Mouse (Mus musculus) forebrain, embryonic 13.5 days (tissue): ENCODE measurements around the gene Arpc4. TPM values are rescaled to one million over a fixed set of nuclear protein-coding genes. Genes with fewer than 3 reads are reported as not detected.

Experiments used
- ATAC-seq: fragments of 200-750 bp; cut with Nextera tagmentation; 2 replicates; pipeline ENCODE4 v1.8.0; 2017
- H3K27ac ChIP-seq: fragments of 300-500 bp; sonication (generic); 2 replicates; pipeline ENCODE4 v1.5.1; 2015; ENCODE audit warnings: inconsistent platforms, mild to moderate bottlenecking, moderate library complexity
- H3K27me3 ChIP-seq: fragments of 300-500 bp; sonication (generic); 2 replicates; pipeline ENCODE4 v1.6.1; 2015; ENCODE audit warnings: mild to moderate bottlenecking, inconsistent platforms
- H3K36me3 ChIP-seq: fragments of 300-500 bp; sonication (generic); 2 replicates; pipeline ENCODE4 v1.6.1; 2015; ENCODE audit warnings: mild to moderate bottlenecking, inconsistent platforms; ENCODE audit not compliant: poor library complexity, severe bottlenecking
- H3K4me1 ChIP-seq: fragments of 300-500 bp; sonication (generic); 2 replicates; pipeline ENCODE4 v1.6.1; 2015; ENCODE audit warnings: inconsistent platforms
- H3K4me2 ChIP-seq: fragments of 300-500 bp; sonication (generic); 2 replicates; pipeline ENCODE4 v1.6.1; 2015; ENCODE audit warnings: inconsistent platforms, mild to moderate bottlenecking, moderate library complexity
- H3K4me3 ChIP-seq: fragments of 300-500 bp; sonication (generic); 2 replicates; pipeline ENCODE4 v1.5.1; 2015; ENCODE audit warnings: mild to moderate bottlenecking, inconsistent platforms
- H3K9ac ChIP-seq: fragments of 300-500 bp; sonication (generic); 2 replicates; pipeline ENCODE4 v1.6.1; 2015; ENCODE audit warnings: mild to moderate bottlenecking, inconsistent platforms
- H3K9me3 ChIP-seq: fragments of 300-500 bp; sonication (generic); replicated peaks from 2 replicates; pipeline ENCODE4 v1.6.1; 2016; ENCODE audit warnings: inconsistent platforms
- WGBS: fragments of 180-500 bp; shearing (Covaris S2); methylation state at CpG from one replicate; pipeline ENCODE4 v1.1.7; 2015; 5-methylcytosine and 5-hydroxymethylcytosine counted together
- polyA plus RNA-seq: library from polyadenylated mRNA; unstranded; fragments of >200 nt; fragmentation: Nextera tagmentation; extraction: Ambion mirVana; gene quantifications from 2 replicates; pipeline ENCODE4 v1.2.1, GENCODE M21; 2015

The Arpc4 gene
- polyA plus RNA-seq, 1 experiment from 2014 or later = 368 TPM

DNA sequence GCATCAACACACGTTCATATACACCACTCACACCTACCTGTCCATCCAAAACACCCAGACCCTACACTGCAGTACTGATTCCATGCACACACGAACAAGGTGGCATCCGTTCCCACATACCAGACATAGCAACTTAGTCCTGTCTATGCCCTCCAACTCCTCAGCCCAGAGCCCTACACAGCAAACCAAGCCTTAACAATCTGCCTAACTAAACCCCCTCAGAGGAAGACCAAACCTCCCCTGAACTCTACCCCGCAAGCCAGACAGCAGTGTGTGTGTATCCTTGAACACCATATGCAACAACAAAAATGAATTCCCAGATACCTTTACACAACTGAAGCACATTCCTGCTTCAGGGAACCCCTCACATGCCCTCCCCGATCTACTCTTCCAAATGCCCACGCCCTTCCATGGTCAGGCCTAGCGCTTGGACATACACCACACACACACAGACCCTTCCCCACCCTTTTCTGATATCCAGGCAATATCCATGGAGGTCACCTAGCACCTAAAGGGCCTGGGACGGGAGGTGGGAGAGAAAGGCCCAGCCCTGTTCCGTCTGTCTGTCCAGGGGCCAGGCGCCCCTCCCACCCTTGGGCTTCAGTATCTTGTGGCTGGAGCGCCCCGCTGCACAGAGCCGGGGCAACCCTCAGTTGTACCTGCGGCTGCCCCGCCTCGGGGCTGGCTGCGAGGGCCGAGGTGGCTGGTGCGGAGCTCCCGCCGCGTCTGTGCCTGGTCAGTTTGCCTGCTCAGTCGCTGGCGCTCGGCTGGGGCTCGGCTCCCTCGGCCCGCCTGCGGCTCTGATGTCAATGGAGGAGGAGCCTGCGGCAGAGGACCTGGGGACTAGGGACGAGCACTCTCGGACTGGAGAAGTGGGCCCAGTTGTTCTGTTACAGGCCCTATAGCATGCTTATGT lies 34.5 kb upstream of the Arpc4 start, which contains the start of gene Camk1:
Gene Camk1 (minus strand): TSS at position 808 of the 916 bp plus-strand sequence.
- H3K9ac ChIP-seq = peak within 1 kb of the TSS; percentile 80
- ATAC-seq = peak; percentile 87
- peaks cover 25% of the 10 kb centered on the region for H3K4me1 ChIP-seq
- H3K9me3 ChIP-seq = no peaks in the 10 kb centered on the region
- H3K4me2 ChIP-seq = peak within 1 kb of the TSS; percentile 81
- H3K4me3 ChIP-seq = peak within 1 kb of the TSS; percentile 55
- no peak within 1 kb of the TSS for H3K27ac ChIP-seq
- peaks cover 16% of the 10 kb centered on the region for H3K36me3 ChIP-seq
- 17% methylated on average over 32 of the region's 32 CpGs for WGBS
- H3K27me3 ChIP-seq = no peaks in the 10 kb centered on the region

- Histone ChIP-seq H3K4me3 (peak overlapping the region; percentile 55; the same call in 1 of the 2 replicates), H3K4me1 (peaks cover 25% of the 10 kb centered on the region), H3K27me3 (no peaks in the 10 kb centered on the region), H3K4me2 (peak overlapping the region; percentile 81), H3K9ac (peak overlapping the region; percentile 80; the same call in 1 of the 2 replicates), H3K36me3 (peaks cover 10% of the 10 kb centered on the region), H3K9me3 (no peaks in the 10 kb centered on the region), H3K27ac (no peak overlapping the region)
- WGBS = 46% methylated on average over 2 of the region's 2 CpGs
- no peak for ATAC-seq
Observed at GRCm38 (mm10) chr6:113344321-113344720, 33.6 kb upstream of the Arpc4 start.

GRCm38 (mm10) chr6:113346897-113347296 lies 31.0 kb upstream of the Arpc4 start:
- H3K27me3 ChIP-seq = no peaks in the 10 kb centered on the region
- H3K36me3 ChIP-seq = no peaks in the 10 kb centered on the region
- no peak overlapping the region for H3K9ac ChIP-seq
- 90% methylated on average over 4 of the region's 4 CpGs for WGBS
- ATAC-seq = no peak
- H3K4me3 ChIP-seq = no peak overlapping the region
- no peak overlapping the region for H3K27ac ChIP-seq
- H3K4me2 ChIP-seq = no peak overlapping the region
- H3K4me1 ChIP-seq = peaks cover 22% of the 10 kb centered on the region
- H3K9me3 ChIP-seq = no peaks in the 10 kb centered on the region

DNA sequence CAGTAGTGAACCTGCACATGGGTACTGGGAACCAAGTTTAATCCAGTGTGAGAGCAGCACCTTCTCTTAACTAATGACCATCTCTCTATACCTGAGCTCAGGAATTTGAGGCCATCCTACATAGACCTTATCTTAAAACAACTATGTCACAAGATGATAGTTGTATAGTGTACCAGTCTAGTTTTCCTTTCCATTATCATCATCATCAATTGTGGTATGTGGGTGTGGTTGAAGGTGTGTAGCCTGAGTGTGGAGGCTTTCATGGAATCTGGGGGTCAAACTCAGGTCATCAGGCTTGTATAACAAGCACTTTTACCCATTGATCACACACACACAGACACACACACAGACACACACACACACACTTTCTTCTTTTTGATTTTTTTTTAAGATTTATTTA lies 27.4 kb upstream of the Arpc4 start:
- ATAC-seq = no peak
- H3K4me2 ChIP-seq = no peak overlapping the region
- H3K9me3 ChIP-seq = no peaks in the 10 kb centered on the region

DNA sequence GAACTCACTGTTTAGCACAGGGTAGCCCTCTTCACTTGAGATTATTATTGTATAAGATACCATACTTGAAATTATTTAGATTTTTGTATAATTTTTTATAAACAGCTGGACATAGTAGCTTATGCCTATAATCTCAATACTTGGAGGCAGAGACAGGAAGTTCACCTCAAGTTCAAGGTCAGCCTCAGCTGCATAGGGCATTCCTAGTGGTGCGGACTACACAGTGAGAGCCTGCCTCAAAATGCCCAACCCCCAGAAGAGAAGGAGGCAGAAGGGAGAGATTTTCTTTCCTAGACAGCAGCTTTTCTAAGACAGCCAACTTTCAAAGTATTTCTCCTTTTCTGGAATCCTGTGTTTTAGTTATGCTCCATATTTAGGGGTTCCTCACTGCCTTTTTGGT lies 26.8 kb upstream of the Arpc4 start:
- Histone ChIP-seq H3K4me3 (no peak overlapping the region), H3K27me3 (no peaks in the 10 kb centered on the region), H3K4me2 (no peak overlapping the region), H3K9ac (no peak overlapping the region), H3K27ac (no peak overlapping the region), H3K36me3 (no peaks in the 10 kb centered on the region), H3K9me3 (no peaks in the 10 kb centered on the region), H3K4me1 (no peaks in the 10 kb centered on the region)
- 92% methylated on average over 1 of the region's 1 CpGs for WGBS
- no peak for ATAC-seq

More for the DNA sequence above, 27.4 kb upstream of the Arpc4 start:
- Histone ChIP-seq H3K4me3 (no peak overlapping the region), H3K36me3 (no peaks in the 10 kb centered on the region), H3K27me3 (no peaks in the 10 kb centered on the region), H3K4me1 (no peaks in the 10 kb centered on the region), H3K9ac (no peak overlapping the region), H3K27ac (no peak overlapping the region)

DNA sequence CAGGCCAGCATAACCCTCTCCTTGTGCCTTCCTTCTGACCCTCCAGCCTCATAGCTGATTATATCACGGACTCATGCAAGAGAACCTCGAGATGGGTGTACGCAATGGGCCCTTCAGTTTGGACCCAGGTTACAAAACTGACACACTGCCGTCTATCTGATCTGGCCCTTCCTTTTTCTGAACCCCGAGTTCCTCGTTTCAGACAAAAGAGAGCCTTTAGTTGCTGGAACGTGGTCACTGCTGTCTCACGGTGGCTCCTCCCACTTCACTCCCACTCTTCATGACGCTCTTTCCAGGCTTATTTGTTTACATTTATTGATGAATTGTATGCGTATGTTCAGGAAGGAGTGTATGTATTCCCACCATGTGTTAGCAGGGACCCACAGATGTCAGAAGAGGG lies 26.3 kb upstream of the Arpc4 start:
- Histone ChIP-seq H3K27ac (no peak overlapping the region), H3K36me3 (no peaks in the 10 kb centered on the region), H3K4me3 (no peak overlapping the region), H3K9ac (no peak overlapping the region), H3K4me1 (no peaks in the 10 kb centered on the region), H3K9me3 (no peaks in the 10 kb centered on the region), H3K27me3 (no peaks in the 10 kb centered on the region), H3K4me2 (no peak overlapping the region)
- ATAC-seq = no peak
- WGBS = 58% methylated on average over 10 of the region's 10 CpGs

- Histone ChIP-seq H3K4me3 (no peak overlapping the region), H3K4me2 (no peak overlapping the region), H3K27me3 (no peaks in the 10 kb centered on the region), H3K27ac (no peak overlapping the region), H3K9me3 (no peaks in the 10 kb centered on the region), H3K36me3 (no peaks in the 10 kb centered on the region), H3K4me1 (no peaks in the 10 kb centered on the region), H3K9ac (no peak overlapping the region)
- WGBS = 81% methylated on average over 3 of the region's 3 CpGs
- no peak for ATAC-seq
Observed at GRCm38 (mm10) chr6:113352820-113353219, 25.1 kb upstream of the Arpc4 start.

- H3K27me3 ChIP-seq = no peaks in the 10 kb centered on the region
- WGBS = 75% methylated on average over 3 of the region's 3 CpGs
- no peak overlapping the region for H3K4me2 ChIP-seq
- H3K4me1 ChIP-seq = no peaks in the 10 kb centered on the region
- no peak overlapping the region for H3K9ac ChIP-seq
- no peak overlapping the region for H3K27ac ChIP-seq
- no peaks in the 10 kb centered on the region for H3K9me3 ChIP-seq
- no peak overlapping the region for H3K4me3 ChIP-seq
- ATAC-seq = no peak
- H3K36me3 ChIP-seq = no peaks in the 10 kb centered on the region
Observed at GRCm38 (mm10) chr6:113353696-113354095, 24.2 kb upstream of the Arpc4 start.

DNA sequence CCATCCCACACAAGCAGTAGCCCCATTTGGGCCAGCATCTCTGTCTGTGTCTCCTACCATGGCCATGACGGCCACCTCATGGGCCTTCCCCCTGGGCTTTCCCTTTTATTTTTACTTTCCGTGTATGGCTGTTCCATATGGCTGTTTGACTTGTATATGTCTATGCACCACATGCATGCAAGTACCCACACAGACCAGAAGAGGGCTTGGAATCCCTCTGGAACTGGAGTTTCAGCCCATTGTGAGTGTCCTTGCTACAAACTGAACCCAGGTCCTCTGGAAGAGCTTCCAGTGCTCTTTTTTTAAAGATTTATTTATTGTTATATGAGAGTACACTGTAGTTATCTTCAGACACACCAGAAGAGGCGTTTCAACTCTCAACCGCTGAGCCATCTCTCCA lies 16.4 kb upstream of the Arpc4 start:
- WGBS = 73% methylated on average over 4 of the region's 4 CpGs
- H3K4me3 ChIP-seq = no peak overlapping the region
- H3K4me2 ChIP-seq = no peak overlapping the region
- no peaks in the 10 kb centered on the region for H3K27me3 ChIP-seq
- H3K27ac ChIP-seq = no peak overlapping the region
- ATAC-seq = no peak
- H3K9ac ChIP-seq = no peak overlapping the region
- peaks cover 6% of the 10 kb centered on the region for H3K36me3 ChIP-seq
- H3K9me3 ChIP-seq = no peaks in the 10 kb centered on the region
- no peaks in the 10 kb centered on the region for H3K4me1 ChIP-seq

DNA sequence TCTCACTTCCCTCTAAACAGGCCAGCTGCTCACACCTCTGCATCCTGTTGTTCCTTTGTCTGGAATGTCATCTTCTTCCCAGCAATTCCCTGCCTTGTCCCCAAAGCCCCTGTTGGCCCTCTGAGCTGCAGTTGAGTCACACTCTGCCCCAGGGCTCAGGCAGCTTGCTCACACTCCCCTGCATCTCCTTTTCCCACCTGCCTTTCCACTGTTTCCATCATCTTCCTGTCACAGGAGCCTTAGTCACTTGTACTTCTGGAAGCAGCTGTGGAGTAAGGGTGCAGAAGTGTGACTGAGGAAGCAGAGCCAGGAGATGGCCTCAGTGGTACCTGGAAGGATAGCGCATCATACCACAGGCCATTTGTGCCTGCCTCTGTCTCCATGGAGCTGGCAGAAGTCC lies 15.7 kb upstream of the Arpc4 start:
- Histone ChIP-seq H3K36me3 (peaks cover 13% of the 10 kb centered on the region), H3K27me3 (no peaks in the 10 kb centered on the region), H3K4me2 (no peak overlapping the region), H3K4me3 (no peak overlapping the region), H3K27ac (no peak overlapping the region), H3K4me1 (no peaks in the 10 kb centered on the region), H3K9ac (no peak overlapping the region), H3K9me3 (no peaks in the 10 kb centered on the region)
- no peak for ATAC-seq
- WGBS = 96% methylated on average over 1 of the region's 1 CpGs

- WGBS = 72% methylated on average over 8 of the region's 8 CpGs
- H3K9ac ChIP-seq = no peak overlapping the region
- no peaks in the 10 kb centered on the region for H3K27me3 ChIP-seq
- H3K4me1 ChIP-seq = no peaks in the 10 kb centered on the region
- H3K36me3 ChIP-seq = peaks cover 33% of the 10 kb centered on the region
- ATAC-seq = no peak
- H3K4me2 ChIP-seq = no peak overlapping the region
- no peak overlapping the region for H3K27ac ChIP-seq
- no peaks in the 10 kb centered on the region for H3K9me3 ChIP-seq
- no peak overlapping the region for H3K4me3 ChIP-seq
Observed at GRCm38 (mm10) chr6:113364518-113365135, 13.3 kb upstream of the Arpc4 start.

- Histone ChIP-seq H3K9ac (no peak overlapping the region), H3K27ac (no peak overlapping the region), H3K9me3 (no peaks in the 10 kb centered on the region), H3K4me3 (no peak overlapping the region), H3K36me3 (peaks cover 53% of the 10 kb centered on the region), H3K4me1 (no peaks in the 10 kb centered on the region), H3K27me3 (no peaks in the 10 kb centered on the region), H3K4me2 (no peak overlapping the region)
- ATAC-seq = no peak
- WGBS = 94% methylated on average over 6 of the region's 6 CpGs
Observed at GRCm38 (mm10) chr6:113366639-113367038, 11.3 kb upstream of the Arpc4 start.
